Mouse (Mus musculus) hematopoietic stem cell, adult 5-6 weeks (primary cell): ENCODE results near the gene Lmbrd2. TPM values are rescaled to one million over a fixed set of nuclear protein-coding genes. Genes with fewer than 3 reads are reported as not detected.

Source experiments
- ATAC-seq, 2 experiments: fragments of 125-278 bp in 1 of 2; replicated peaks in 1 of 2; 2 replicates each; pipeline ENCODE4 v1.8.0; 2016 to 2017; ENCODE audit warnings: inconsistent platforms in 2 of 2, mild to moderate bottlenecking in 2 of 2, moderate number of reproducible peaks in 2 of 2, low read depth in 1 of 2, moderate TSS enrichment in 1 of 2; ENCODE audit not compliant: low FRiP score in 2 of 2, poor library complexity in 2 of 2, severe bottlenecking in 2 of 2, insufficient read depth in 1 of 2, low TSS enrichment in 1 of 2
- total RNA-seq: library from RNA; stranded (forward); fragments of 172-1452, 232-1000 nt; gene quantifications from 2 replicates; pipeline ENCODE4 v1.2.3, GENCODE M21; 2017

Gene Lmbrd2
- total RNA-seq, result 11.3 and 13.8 TPM in 2 replicates

DNA sequence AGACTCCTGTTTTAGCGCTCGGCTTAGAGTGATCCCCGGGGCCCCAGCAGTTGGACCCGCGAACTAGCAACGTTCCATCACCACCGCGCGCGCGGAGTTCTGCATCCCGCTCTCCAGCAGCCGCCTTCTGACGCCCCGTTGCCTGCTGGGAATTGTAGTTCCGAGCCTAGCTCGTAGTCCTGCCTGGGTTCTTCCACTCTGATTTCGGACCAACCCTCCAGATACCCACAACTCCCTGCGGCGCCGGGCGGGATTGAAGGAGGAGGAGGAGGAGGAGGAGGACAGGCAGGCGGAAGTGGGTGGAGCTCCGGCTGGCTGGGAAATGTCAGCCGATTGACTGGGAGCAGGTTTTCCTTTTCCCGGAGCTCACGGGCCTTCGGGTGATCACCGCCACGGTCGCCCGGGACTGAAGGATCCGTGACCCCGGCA lies at the start of gene Lmbrd2:
TSS of gene Lmbrd2 (plus strand) at position 299 of the 429 bp plus-strand sequence.
- ATAC-seq, result peak; percentile 99 to 100

DNA sequence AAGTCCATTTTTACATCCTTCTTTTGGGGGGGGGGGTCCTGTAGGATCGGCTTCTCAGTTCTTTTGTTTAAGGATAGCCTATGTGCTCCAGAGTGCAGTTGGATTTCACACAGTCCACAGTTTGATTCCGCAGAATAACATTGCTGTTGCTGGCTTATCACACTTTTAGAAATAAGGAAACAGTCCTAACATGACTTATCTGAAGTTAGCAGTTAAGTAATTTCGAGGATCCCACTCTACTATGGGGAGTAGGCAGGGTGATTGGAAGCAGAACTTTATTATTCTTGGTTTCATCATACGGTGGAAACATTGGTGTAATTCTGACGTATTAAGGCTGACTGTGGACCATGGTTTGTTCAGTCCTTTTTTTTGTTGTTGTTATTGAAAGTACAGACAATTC lies 49.7 kb upstream of the Lmbrd2 start:
- ATAC-seq, result no peak

DNA sequence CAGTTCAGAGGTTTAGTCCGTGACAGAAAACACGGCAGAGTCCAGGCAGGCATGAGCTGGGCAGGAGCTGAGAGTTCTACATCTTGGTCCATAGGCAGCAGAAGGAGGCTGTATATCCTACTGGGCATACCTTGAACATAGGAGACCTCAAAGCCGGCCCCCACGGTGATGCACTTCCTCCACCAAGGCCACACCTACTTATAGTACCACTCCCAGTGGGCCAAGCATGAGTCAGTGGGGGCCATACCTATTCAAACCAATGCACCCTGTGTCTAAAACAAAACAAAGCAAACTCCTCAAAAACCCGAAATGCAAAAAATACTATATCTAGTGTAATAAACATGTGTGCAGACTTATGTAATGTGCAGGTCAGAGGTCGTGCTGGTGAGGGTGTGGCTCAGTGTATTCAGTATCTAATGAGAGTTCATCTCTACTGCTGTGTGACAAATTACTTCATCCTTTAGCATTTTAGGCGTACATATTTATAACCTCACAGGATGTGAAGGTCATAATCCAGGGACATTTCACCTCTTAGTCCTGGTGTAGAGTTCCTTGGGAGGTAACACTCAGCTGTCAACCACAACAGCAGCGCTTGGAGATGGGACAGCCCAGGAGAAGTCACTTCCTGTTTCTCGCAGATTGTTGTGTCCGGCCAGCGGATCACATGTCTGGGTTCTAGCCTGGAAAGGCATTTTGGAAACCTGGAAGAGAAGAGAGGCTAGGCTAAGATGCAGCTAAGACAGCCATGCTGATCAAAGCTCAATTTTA lies 46.6 kb upstream of the Lmbrd2 start:
- ATAC-seq, result no peak

DNA sequence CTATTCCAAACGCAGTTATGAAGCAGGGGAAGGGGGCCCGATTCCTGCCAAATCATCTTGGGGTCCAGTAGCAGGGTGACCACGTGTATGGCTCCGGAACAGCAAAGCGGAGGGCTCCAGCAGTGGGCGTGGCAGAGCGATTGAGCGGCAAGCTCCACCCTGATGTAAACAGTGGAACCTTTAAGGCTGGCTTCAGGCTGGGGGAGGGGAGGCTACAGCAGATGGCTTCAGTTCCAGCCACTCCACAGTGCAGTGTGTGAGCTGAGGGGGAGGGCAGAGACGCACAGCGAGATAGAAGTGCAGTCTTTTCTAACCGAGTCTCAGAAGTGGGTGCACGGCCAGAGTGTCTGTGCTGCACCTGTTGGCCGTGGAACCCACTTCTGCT lies 46.0 kb upstream of the Lmbrd2 start:
- ATAC-seq, result no peak

DNA sequence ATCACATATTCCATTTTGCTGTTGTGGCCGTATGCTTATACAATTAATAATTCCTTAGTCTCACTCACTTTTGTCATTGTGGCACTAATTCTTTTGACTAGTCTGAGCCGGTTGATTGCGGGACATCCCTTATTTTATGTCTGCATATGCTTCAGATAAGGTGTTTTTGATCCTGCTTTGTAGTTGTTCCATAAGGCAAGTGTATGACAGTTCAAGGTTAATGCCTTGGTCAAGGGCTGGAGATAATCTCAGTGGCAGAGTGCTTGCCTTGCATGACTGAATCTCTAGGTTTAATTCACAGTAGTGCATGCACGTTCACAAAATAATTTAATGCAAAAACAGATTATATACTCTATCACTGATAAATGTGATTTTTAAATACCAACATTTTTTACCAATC lies 43.5 kb upstream of the Lmbrd2 start:
- ATAC-seq, result no peak

DNA sequence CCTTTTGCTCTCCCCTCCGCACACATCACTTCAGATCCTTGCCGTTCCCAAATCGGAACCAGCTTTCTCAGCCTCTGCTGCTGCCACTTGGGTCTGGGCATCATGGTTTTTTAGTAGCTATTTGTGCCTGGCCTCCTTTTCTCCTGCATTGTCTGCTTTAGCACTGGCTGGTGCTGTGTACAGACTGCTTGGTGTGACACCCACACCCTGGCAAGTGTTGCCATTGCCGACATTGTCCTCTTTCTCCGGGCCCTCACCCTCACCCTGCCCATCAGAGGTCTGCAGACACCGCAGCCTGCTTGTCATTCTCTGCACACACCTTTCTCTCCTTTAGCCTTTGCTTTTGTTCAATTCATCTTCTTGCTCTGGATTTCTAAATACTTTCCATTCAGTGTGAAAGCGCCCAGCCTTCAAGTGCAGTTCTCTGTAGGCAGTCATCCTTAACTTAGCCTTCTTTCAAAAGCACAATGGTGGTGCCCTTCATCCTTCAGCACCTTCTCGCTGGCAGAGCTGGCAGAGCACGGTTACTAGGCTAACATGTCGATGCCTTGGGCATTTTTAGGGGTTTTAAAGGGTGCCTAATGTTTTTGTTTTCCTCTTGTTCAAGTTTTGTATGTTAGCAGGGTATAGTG lies 39.8 kb upstream of the Lmbrd2 start:
- ATAC-seq, result no peak

DNA sequence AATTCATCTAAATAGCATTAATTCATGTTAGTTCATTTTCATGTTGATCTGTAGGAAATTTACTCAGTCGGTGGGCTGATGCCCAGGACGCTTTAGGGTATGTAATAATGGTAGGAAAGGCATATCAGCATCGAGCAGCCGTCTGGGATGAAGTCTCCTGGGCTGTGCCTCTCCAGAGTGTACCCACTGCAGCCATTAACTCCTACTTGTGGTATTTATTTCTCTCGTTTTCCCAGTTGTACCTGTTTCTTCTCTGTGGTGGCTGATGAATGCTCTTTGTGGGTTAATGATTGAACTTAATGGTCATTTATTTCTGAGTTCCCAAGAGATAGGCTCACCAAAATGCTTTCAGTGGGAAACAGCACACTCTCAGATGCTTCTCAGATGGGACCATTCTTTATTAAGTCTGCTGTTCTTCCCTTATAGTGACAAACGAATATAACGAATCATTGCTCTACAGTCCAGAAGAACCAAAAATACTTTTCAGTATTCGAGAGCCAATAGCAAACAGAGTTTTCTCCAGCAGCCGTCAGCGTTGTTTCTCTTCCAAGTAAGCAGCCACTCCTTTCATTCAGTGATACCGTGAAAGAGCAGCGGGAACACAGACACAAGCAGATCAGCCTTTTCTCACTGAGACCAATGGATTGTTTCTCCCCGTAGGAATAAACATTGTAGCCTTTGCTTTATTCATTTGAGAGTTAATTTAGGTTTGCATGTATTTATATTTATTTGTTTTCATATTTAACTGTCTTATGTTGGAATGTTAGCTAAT lies 33.9 kb upstream of the Lmbrd2 start:
- ATAC-seq, result no peak

DNA sequence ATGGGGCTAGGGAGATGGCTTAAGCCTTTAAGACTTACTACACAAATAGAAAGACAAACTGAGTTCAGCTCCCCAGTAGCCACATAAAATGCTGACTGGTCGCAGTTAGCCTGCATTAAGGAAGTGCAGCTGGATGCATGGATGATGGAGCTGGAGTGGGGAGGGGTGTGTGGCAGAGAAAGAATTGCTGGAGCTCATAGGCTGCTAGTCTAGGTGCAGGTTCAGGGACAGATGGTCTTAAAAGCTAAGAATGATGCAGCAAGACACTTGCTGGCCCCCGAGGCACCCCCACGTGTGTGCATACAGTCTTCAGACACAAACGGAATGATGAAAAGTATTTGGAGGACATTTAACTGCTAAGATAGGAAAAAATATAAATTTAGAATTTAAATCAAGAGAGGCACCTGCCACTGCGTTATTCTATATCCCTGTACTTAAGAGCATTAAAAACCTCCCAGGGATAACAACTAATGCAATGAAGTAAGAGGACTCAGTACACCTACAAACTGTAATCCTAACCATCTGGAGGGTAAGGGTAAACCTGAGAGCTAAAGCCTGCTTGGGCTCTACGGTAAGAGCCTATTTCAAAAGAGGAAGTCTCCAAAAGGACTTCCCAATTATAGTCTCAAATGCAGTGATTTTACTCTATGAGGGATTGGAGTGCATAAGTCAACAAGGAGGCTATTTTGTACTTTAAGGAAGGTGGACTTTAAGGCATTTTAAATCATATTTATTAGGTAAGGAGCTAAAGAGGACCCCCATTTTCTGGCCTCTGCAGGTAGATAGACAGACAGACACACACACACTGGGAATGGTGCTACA lies 29.6 kb upstream of the Lmbrd2 start:
- no peak for ATAC-seq

DNA sequence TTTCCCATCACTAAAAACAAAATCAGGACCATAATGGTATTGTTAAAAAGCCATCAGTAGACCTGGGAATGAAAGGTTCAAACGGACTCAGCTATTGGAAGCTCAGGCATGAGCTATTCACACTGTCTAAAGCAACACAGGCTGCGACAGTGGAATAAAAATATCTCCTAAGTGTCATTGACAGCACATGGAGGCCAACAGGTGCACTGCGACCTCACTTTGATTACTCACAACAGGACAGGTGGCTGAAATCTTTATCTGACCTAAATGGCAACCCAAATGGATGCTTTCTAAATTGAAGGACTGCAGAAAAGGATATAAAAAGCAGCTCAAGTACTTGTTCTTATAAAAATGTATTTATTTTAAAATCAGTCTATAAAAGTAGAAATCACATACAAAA lies 28.7 kb upstream of the Lmbrd2 start:
- no peak for ATAC-seq

DNA sequence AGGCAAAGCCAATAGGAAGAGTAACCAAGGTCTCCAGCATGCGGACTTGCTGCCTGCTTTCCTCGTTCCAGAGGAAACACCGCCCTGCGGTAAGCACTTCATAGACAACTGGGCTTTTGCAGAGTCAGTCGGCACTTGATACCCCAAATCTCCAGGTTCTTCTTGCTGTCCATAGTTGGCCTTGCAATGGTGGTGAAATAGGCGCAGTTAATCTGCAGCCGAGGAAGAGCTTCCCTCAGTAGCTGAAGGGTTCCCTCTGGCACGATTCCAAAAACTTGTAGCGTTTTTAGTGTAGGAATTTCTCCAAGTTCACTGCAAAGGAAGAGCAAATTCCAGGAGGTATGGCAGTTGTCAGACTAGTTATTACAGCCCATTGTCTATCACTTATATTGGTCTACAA lies 26.8 kb upstream of the Lmbrd2 start:
- ATAC-seq, result 0 out of 4 replicates have a peak, but pooled peaks of 1 of the 2 experiments have one; percentile 10

DNA sequence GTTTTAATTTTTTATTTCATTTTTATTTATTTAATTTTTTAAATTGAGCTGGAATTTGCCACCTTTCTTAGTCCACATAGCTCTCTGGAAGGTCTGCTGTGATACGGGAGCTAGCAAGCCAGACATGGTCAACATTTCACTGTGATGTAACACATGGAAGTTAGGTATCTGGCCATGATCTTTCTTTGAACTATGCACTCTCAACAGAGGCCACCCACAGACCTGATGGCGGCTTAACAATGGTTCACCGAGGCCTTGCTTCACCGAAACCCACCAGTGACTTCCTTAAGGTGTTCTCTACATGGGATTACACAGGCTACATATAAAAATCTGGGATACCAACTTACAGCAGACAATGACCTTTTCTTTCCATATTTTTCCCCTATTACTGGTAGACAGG lies 26.2 kb upstream of the Lmbrd2 start:
- ATAC-seq, result no peak

DNA sequence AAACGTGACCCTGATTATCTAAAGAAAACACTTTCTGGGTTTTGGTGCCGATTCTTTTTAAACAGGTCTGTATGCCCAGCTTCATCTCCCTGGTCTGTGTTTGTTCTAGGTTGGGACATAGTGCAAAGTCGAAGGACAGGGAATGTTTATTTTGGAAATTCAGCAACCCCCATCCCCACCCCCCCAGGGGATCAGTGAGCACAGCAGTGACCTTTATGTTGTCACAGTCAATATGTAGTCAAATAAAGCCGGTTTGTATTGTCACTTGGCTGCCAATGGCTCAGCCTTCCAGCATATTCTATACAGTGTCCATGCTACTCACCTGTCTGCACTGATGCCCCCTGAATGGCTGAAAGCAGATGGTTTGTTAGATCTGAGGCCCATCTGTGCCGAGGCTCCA lies 25.8 kb upstream of the Lmbrd2 start:
- no peak for ATAC-seq

DNA sequence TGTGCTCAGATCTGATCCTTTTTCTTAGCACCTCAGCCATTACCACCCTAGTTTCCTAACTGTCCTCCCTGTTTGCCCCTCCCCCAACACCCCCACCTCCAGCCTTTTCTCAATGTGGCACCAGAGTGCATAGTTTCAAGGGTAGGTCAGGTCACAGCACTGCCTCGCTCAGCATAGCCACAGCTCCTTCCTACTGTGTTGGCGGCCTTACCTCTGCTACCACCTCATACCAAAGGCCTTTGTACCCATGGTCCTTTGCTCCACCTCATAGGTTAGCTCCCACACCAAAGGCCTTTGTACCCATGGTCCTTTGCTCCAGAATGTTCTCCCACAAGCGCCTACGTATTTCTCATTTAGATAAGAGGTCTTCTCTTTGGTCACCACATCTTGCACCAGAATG lies 21.5 kb upstream of the Lmbrd2 start:
- no peak for ATAC-seq

DNA sequence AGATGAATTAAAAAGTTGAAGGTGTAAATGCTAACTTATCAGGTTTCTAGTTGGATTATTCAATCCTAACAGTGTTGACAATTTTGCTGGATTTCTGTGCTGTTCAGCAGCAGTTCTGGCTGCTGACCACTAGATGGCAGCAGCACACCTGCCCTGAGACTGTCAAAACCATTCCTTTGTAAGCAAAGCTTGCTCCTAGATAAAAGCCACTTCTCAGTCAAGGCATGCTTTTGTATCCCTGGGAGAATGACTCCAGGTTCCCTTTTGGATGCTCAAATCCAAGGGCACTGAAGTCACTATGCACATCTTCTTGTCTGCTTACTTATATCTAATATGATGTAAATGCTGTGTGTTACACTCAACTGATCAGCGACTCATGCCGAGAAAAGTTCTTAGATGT lies 20.3 kb upstream of the Lmbrd2 start:
- ATAC-seq, result peak; percentile 59 to 67; a peak in 1 of 4 replicates

DNA sequence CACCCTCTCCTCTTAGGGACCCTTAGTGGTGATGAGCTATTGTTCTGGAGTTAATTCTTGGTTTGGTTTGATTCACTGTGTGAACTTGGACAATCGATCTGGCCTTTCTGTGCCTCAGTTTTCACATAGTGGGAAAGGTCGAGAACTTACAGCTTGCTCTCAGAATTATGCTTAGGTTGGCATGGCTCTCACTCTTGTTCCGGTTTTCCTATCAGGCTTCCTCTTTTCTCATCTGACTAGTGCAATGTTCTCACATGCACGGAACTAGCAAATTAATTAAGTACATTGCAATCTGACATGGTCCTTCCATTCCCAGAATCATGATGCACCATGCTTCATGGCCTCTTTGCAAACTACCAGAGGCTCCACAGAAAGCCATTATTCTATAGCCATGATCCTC lies 17.4 kb upstream of the Lmbrd2 start:
- ATAC-seq, result no peak

DNA sequence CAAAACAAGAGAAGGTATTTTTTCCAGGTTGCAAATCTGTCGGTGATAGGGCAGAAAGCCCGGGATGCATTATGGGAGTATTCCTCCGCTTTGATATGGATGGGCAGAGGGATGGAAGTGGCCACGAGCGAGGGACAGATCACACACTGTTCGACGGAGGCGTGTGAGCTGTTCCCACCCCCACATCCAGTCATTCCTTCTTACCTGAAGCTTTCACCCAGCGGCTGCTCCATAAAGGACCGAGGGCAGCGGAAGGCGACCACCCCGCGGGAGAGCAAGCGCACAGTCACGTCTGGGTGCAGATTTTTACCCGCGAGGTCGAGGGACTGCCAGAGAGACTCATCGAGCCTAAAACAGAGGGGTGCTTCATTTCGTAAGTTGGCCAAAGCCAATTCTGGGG lies 15.5 kb upstream of the Lmbrd2 start:
- no peak for ATAC-seq

DNA sequence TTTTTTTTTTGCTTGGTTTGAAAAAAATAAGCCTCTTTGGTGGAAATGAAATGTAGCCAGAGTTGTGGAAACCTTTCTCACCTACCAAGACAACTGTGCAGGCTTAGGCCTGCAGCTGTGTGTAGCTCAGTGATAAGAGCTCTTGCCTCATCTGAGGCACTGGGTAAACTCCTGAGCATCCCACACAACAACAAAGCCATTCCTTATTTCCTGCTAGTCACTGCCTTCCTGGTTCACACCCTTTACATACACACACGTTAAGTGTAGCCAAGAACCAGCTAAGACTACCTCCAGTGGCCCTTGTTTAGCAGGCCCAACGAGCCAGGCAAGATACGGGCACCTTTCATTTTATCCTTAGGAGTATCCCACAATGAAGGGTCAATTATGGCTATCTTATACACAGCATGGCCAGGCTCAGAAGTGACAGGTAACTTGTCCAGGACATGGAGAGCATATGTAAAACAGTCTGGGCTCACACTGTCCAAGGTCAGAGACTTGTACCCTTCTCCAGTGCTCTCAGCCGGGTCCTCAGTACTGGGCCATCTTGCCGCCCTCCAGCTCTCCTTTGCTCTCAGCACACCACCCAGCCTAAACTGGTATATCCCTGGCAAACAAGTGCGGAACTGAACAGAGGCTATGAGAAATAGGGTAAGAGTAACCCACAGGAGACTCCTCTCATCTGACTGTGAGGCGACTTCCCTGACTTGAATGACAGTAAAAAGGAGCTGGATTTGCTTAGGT lies 13.1 kb upstream of the Lmbrd2 start:
- no peak for ATAC-seq
